Mouse (Mus musculus) frontal cortex, adult (tissue): Measurements from ENCODE around the gene Trmt13.

Experiments used
- ATAC-seq: cut with Nextera tagmentation; 2 replicates; pipeline ENCODE4 v1.9.2; 2017; ENCODE audit warnings: mild to moderate bottlenecking, moderate library complexity, mixed read lengths; ENCODE audit not compliant: low TSS enrichment

Gene Trmt13

DNA sequence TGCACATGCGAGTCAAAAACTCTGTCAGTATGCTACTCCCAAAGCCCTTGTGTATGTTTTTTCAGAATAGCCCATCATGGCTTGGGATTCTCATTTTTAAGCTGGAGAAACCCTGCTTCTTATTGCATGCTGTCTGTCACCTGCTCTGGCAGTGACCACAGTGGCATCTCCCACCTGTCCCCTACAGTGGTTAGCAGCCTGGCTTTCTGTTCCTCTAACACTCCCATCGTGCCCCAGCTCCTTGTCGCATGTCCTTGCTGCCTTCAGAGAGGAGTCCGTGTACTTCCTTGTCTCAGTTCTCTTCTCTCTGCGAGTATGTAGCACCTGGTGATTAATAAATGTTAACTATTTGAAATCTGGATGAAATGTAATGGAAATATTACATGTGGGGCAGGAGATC is 67.0 kb downstream of the Trmt13 start:
- no peak for ATAC-seq

DNA sequence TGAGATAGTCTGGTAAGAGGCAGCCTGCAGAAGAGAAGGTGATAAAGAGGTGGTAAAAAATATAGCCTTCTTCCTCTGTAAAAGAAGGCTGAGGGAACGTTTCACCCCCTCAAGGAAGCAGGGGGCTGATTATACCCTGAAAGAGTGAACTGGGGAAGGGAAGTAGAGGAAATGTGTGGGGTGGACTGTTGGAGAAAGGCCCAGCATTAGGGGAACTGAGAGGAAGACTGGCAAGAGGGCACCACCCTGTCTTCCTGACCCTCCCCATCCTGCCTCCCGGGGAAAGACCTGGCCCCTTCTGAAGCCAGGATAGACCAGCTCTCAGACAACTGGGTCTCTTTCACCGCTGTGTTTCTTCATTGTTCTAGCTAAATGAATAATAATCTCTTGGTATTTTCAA is 71.9 kb downstream of the Trmt13 start:
- ATAC-seq, result peak; percentile 38

DNA sequence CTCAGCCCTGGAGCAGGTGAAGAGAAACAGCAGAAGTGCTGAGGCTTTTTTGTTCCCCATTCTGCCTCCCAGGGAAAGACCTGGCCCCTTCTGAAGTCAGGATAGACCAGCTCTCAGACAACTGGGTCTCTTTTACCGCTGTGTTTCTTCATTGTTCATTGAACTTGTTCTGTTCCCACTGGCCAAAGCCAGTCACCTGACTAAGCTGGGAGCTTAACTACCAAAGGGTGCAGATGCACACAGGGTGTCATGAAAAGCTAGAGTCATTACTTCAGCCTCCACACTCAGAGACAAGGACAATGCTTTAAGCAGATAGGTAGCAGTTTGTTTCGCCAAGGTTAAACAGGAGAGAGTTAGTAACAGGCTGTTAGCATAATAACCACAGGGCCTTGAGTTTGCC is 72.3 kb downstream of the Trmt13 start:
- peak; percentile 3; the same call in 1 of the 2 replicates for ATAC-seq

DNA sequence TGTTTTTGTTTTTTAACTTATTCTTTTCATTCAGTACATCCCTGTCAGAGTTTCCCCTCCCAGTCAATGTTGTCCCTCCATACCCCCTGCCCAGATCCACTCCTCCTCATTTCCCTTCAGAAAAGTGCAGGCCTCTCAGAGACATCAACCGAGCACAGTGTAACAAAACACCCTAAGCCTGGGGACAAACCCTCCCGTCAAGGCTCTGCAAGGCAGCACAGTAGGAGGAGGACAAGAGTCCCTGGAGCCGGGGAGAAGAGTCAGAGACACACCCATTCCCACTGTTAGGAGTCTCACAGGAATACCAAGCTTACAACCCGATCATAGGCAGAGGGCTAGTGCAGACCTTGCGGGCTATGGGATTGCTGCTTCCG is 77.2 kb downstream of the Trmt13 start:
- ATAC-seq, result peak; percentile 24; the same call in 1 of the 2 replicates

DNA sequence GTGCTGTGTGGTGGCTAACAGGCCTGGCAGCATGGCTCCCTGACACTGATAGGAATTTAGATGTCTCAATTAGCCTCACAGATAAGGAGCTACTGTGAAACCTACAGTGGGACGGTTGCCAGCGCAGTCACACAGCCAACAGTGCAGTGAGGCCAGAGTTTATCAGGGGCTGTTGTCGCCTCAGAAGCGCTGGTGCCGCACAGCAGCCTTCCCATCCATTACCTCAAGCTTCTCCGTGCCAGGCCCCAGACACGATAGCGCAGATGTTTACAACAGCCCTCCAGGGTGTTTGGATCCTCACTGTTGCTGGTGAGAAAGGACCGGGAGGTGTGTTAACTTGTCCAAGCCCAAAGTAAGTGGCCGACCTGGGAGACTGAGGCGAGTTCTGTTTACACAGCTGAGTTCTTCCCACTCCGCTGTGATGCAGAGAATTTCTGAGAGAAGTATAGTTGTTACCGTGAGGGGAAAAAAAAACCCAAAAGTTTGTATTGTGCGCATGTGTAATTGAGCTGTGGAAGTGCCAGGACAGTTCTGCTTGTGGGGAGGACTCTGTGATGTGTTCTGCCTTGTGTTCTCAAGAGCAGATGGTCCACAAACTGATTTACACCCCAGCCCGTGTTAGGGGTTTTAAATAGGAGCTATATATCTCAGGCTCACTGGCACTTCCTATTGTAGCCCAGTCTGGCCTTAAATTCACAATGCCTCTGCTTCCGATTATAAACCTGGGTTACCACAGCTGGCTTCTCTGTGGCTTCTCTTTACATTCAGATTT is 77.8 kb downstream of the Trmt13 start:
- peak; percentile 90 for ATAC-seq
